Mouse (Mus musculus) MEL (cell line): ENCODE results near the gene Pgm3.

Experiments
- BHLHE40 ChIP-seq: IDR thresholded peaks from 2 replicates; pipeline ENCODE4 v1.6.1; 2012; ENCODE audit warnings: low read depth, mild to moderate bottlenecking, inconsistent platforms, low read length, improper control_type of control experiment, borderline replicate concordance
- RCOR1 ChIP-seq: IDR thresholded peaks from 2 replicates; pipeline ENCODE4 v1.6.1; 2012; ENCODE audit warnings: low read depth, mild to moderate bottlenecking, inconsistent platforms, low read length, improper control_type of control experiment

GRCm38 (mm10) chr9:86615765-86616164, 44.1 kb upstream of the Pgm3 start:
- TF ChIP-seq RCOR1 (no peak), BHLHE40 (no peak)
